Mouse (Mus musculus) right cerebral cortex, postnatal 25 days (tissue): ENCODE measurements around the gene Uimc1.

Experiments
- DNase-seq: peaks from one replicate; pipeline ENCODE4 v3.0.0; 2022

Gene Uimc1

DNA sequence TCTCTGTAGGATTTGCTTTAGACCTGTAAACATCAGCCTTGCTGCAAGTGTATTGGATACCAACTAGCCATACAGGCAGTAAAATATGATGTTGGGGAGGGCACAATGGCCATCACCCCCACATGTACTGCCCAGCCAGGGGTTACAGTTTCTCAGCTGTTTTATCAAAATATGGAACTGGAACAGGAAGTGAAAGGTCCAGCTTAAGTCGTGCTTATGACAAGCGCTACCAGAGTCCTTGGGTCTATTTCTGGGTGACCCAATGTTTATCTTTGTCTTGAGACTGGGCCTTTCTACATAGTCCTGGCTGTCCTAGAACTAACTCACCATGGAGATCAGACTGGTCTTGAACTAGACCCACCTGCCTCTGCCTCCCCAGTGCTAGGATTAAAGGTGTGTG is 75.9 kb downstream of the Uimc1 start:
- no peak for DNase-seq

DNA sequence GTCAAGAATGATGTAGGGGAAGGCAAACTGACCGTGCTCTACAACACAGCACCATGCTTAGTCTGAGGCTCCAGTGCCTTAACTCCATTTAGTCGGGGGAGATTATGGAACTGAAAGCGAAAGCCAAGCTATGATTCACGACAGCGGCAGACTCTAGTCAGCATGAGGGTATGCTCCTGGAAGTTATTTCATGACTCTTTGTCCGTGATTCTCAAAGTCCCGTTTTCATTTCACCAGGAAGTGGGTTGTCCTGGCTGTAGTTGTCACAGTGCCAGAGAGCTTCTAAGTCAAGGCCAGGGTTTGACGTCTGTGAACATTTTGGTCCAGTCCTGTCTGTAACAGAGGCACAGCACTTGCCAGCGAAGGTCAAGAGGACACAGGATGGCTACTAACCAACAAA is 77.4 kb downstream of the Uimc1 start:
- no peak for DNase-seq

DNA sequence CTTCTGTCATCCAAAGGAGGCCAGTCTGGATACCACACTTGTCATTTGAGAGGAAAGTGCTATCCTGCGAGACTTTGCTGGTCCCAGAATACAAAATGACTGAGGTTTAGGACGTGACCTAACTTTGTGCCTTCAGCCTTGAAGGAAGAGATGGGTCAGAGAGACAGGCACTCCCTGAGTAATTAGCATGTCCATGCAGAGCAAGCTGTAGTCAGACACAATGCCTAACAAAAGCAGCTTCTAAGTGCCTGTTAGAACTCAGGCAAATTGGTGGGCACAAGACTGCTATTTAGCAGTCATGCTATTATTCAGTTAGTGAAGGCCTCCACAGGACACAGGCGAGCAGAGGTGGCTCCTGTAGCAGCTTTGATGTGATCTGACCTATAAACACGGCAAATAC is 77.8 kb downstream of the Uimc1 start:
- no peak for DNase-seq

DNA sequence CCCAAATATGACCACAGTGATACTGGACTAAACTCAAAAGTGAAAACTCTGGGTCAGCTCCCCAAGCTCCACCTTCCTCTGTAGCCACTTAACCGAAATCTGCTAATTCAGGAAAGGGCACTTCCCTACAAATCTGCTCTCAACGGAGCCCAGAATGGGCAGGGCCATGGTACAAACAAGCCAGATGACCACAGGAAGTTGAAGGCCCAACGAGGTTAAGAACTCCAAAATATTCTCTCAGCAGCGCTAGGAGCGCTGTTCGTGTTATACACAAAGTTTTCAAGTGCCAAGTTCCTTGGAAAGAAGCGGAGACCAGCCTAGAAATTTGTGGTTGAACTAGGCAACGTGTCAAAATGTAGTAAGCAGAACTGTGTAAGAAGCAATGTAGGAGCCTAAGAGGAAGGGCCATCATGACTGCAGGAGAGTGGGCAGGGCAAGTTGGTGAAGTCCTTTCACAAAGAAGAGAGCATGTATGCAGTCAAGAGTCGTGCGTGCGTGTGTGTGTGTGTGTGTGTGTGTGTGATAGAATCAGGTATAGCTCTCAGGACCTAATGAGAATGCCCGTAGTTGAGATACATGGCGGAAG is 78.8 kb downstream of the Uimc1 start, which contains the start of gene Hk3:
Gene Hk3 (minus strand): TSS at position 192 of the 586 bp plus-strand sequence.
- no peak for DNase-seq

DNA sequence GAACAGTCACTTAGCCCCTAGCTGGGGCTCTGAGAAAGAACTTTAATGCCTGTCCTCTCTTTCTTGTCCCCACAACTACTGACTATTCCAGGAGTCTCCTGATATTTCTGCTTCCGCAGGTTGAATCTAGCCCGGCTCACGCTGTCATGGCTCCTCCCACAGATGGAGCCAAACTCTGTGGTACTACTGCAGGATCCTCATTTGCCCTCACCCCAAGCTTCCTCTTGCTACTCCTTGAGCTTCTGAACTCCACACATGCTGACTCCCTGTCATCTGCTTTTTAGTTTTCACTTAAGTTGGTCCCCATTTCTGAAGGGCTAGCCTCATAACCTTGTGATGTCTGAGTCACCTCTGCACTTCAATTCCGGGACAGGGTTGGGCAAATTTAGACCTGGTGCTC is 80.0 kb downstream of the Uimc1 start:
- no peak for DNase-seq

DNA sequence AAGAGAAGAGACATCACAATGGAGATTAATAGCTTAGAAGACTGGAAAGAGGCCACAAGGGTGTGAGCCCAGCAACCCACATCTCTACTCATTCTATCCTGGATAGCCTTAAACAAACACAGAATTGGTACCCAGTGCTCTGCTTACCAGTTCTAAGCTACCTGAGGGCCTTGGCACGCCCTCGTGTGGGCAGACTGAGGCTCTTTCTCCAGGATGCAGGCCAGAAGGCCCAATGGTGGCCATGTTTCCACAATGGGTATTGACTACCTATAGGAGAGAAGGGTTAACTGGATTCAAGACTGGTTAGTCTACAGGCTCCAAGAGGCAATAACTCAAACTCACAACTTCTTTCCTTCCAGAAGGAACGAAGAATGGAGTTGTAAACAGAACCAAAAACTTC is 80.9 kb downstream of the Uimc1 start:
- no peak for DNase-seq

DNA sequence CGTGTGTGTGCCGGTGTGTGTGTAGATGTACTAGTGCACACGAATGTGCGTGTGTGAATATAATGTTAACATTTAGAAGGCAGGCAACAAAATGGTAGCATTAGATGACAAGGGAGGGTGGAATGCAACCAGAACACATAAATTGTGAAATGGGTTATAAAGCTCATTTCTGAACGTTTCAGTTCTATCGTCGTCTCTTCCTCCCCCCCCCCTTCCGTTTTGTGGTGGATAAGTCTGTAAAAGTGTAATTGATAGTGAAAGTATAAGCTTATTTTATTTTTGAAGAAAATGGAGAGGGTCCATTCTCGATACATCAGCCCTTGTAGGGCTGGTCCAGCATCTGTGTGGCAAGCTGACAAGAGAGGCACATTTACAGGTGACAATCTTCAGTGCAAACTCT is 81.4 kb downstream of the Uimc1 start:
- DNase-seq, result no peak

DNA sequence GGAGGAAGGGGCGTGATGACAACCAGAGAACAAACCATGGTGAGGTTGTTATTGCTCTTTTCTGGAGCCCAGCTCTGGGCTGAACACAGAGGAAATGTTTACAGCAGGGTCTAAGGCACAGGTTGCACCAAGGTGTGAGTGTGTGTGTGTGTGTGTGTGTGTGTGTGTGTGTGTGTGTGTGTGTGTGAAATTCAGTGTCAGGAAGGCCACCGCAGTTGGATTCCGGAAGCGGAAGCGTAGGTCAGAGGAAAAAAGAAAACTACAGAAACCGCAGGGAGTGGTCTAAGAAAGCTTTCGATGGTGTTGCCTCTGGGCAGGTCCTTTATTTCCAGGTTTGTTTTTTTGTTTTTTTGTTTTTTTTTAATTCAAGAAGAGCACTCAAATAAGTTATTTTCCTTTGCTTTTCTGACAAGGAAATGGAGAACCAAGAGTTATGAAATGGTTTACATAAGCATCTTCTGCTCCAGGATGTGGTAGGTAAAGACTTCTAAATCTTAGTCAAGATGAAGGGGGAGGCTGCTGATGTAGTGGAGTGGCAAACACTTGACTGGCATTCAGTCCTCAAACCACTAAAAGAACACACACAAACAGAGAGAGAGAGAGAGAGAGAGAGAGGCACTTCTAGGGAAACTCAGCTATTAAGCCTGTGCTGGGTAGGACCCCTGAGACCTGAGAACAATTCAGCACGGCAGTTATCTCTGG is 82.1 kb downstream of the Uimc1 start:
- no peak for DNase-seq

DNA sequence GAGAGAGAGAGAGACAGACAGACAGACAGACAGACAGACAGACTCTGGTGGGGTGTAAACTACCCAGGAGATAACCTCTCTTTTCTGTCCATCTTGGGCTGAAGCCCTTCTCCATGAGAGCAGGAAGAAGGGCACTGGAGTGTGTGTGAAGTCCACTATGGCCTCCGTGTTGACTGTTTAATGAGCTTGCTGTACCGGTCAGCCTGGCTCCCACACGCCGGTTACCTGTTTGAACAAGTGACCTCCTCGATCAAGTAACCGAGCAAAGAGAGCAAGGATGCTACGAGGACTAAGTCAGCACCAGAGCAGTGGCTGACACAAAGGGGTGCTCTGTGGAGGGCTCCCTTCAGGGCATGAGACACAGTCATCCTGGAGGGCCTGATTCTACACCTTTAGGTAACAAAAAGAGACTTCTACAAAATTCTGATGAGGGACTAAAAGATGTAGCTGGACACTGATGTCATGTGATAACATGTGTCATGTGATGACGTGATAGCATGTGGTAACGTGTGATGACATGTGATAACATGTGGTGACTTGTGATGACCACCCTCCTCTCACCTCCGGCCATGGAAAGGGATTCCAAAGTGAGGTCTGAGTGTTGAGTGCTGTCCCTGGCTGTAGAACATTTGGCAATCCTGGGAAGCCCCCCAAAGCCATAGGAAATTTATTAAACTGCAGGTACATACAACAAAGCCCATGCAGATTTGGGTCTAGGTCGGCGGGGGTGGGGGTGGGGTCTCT is 82.8 kb downstream of the Uimc1 start:
- DNase-seq, result no peak

DNA sequence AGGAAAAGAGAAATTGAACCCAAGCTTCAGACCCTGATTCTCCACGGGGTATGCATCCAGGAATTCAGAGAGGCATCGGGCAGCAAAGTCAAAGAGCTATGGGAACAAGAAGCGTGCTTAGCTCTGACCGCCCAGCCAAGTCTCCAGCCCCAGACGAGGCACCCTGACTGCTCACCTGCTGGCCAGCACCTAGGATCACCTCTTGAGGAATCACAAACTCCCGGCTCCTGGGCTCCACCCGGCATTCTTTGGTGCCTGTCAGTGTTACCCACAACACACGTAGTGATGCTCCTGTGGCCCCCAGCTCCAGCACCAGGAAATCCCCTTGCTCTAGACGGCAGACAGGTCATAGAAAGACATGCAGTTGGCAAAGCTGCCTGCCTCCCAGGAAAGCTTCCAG is 85.6 kb downstream of the Uimc1 start:
- DNase-seq, result no peak

DNA sequence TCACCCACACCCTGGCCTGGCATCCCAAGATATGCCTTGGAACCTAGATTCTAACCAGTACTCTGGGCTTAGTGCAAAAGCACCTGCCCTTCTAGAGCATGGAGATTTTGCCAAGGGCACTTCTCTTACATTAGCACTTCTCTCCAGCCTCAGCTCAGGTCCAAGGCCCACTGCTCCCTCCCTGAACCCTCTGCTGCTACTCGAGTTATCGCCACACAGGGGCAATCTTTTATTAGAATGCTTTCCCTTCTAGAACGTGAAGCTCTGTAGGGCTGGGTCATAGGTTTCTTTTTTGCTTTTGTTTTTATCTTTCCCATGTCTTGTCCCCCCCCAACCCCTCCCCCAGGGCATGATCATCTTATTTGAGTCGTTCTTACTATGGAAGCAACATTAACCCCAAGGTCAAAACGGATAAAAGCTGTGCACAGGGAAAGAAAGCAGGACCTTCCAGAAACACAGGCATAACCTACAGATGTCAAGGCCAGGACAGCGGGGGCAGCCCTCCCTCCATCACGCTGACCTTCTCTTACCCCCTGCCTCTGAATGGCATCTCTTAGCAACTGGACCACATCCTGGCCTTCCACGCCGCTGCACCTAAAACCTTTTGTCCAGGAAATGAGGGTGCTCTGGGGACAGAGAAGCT is 86.3 kb downstream of the Uimc1 start:
- no peak for DNase-seq

DNA sequence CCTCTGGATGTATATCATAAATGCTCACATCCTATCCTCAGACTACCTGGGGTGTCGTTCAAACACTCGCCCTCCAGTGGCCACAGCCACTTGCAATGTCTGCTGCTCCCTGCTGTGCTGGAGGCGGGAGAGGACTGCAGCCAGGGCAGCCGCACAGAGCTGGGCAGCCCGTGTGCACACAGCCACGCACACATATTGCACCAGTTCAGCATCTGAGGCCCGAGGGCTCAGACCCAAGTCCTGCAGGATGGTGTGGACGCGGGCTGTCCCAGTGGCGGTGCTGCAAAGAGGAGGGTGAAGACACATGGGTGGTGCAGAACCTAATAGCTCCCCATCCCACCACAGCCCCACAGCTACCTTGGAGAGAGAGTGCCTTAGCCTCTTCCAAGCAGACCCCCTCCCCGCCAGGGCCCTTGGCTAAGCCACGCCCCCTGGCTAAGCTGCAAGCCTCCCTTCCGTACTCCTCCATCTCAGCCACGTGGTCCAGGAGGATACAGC is 88.1 kb downstream of the Uimc1 start:
- no peak for DNase-seq

DNA sequence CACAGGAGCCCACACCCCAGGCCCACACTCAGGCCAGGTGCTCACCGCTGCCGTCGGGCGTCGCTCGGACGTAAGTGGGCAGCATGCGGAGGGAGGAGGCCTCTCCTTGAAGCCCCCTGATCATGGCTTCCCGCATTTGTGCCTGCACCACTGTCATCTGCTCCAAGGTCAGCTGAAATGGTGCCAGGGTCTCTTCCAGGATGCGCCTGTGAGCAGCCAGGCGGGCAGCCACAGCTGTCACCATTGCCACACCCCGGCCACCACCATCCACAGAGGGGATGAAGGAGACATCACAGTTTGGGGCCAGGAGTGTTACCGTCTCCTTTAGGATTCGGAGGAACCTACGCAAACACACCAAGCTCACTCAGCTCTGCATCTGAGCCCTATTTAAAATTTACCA is 89.0 kb downstream of the Uimc1 start:
- DNase-seq, result no peak

DNA sequence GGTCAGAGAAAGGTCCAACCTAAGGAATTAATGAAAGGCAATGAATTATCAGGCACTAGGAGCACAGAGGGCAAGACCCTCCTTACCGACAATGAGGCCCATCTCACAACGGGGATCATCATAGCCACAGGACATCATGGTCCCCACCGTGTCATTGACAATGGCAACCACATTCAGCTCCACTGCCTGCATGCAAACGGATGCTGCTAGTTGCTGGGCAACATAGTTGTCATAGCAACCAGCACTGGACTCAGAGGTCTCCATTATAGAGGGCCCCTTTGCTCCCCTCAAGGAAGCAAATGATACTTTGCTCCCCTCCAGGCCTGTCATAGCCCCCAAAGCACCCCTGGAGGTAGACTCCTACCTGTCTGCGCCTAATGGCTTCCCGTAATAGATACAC is 91.5 kb downstream of the Uimc1 start:
- DNase-seq, result no peak

DNA sequence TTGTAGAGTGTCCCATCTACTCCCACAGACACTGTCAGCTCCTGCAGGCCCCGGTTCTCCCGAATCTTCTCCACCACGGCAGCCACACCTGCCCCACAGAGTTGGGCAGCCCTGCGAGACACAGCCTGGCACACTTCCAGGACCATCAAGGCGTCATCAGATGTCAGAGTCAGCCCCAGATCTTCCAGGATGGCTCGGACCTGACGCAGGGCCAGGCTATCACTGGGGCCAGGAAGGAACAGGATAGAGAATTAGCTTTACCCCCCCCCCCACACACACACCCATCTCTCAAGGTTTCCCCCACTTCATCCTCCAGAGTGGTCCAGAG is 93.7 kb downstream of the Uimc1 start:
- DNase-seq, result no peak

DNA sequence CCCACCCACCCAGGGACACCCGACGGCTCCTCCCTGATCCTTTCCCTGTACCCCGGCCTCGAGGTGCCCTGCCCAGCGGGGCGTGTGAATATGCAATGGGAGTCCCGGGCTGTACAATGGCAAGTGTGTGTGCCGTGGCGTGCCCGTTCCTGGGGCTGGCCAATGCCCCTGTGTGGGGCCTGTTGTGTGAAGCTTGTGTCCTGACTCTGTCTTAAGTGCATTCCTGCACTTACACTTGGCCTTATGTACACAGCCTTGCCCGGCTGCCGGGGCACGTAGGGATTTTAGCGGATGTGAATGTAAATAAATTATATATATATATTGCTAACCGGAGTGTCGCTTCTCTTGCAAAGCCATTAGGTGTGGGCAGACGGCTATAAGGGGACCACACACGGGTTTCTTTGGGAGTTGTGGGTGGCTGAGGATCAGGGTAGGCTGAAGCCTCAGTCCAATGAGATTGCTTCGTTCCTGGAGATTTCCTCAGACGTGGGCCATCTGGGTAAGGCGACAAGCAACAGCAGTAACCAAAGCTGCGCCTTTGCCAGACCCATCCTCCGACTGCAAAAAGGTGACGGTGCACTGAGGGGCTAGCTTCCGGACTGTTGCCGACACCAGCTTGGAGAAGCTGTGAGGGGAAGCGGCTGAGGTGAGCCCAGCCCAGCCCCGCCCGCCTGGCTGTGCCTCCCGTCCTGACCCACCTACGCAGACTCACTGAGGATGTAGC is 94.2 kb downstream of the Uimc1 start:
- DNase-seq, result peak; percentile 39

DNA sequence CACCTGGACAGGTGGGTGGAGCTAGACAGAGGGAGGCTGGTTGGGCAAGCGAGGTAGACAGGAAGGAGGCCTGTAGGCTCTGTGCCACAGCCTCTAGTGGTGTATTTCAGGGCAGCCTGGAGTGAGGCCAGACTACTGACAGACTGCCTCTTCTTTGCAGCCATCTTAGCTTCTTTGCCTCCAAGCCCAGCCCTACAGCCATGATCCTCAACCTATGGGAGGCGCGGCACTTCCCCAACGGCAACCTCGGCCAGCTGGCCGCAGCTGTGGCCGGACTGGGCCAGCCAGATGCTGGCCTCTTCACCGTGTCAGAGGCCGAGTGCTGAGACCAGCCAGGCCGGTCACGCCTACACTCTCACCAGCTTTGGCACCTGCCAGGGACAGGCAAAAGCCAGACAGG is 95.5 kb downstream of the Uimc1 start:
- no peak for DNase-seq

DNA sequence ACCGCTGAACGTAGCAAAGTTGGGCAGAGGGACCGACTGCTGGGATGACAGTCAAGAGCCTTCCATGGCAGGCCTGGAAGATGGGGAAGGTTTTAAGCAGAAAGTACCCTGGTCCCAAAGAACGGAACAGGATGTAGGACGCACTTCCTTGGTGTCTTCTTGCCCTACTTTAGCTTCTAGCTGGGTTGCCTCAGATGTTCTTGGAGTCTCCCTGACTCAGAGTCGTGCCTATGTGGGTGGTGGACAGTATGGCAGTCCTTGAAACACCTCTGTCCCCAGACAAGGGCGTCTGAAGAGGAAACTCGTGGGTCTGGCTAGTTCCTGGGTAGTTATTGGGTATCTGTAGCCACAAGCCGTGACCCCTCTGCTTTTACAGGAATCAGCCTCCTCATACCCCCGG is 98.0 kb downstream of the Uimc1 start:
- no peak for DNase-seq

DNA sequence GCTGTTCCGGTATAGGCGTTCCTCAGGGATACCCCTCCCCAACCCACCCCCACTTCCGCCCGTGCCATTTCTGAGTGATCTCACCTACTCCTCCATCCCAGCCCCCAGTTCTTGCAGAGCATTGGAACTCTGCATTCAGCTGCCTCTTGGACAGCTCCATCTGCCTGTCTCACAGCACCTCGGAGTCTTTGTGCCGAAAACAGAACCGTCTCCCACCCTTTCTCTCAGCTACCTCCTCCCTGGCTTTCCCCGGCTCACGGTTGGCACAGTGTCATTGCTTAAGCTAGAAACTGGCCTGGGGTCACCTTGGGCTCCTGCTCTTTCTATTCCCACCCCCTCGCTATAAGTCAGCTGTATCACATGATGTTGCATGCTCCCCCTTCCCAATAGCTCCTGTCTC is 99.7 kb downstream of the Uimc1 start:
- peak; percentile 63 for DNase-seq

DNA sequence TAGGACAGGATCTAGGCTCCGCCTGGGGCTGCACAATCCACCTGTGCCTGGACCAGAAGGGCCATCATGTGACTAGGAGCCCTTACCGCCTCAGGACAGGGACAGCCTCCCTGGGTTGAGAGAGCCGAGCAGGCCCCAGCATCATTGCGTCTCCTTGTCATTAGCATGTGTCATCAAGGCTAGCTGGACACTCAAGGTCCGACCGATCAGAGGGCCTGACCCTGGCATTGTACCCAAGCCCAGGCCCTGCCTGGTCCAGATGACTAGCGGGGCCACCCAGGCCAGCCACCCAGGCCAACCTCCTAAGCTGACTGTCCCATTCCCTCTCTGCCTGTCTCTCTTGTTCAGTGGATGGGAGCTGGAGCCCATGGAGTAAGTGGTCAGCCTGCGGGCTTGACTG is 102.5 kb downstream of the Uimc1 start:
- no peak for DNase-seq

DNA sequence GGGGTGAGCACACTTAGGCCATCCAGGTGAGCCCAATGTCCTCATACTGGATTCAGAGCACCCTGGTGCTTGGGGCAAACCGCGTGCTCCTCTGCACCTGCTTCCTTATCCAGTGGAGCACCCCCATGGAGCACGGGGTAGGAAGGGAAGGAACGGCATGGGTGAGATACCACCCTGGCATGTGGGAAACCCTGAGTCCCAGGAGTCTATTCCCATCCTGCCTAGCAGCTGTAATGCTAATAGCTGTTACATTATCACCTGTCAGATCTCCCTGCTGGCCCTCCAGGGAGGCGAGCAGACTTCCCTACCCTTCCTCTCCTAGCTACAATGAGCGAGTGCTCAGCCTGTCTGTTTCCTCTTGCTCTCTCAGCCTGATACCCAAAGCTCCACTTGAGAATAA is 104.9 kb downstream of the Uimc1 start:
- DNase-seq, result no peak

DNA sequence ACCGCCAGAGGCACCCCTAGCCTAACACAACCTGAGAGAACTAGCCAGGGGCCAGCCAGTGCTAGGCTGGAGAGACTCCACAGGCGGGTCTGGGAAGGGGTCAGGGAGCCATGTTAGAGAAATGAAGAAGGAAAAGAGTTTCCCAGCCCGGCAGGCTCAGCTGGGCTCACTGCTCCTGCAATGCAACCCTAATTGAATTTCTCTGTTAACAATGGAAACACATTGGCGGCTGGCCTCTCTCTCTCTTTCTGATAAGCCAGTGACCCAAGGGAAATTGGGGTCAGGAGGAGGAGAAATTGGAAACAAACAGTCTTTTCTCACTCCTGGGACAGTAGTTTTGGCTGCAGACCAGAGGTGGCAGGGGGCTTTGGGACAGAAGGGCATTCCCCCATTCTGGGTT is 105.5 kb downstream of the Uimc1 start:
- no peak for DNase-seq

DNA sequence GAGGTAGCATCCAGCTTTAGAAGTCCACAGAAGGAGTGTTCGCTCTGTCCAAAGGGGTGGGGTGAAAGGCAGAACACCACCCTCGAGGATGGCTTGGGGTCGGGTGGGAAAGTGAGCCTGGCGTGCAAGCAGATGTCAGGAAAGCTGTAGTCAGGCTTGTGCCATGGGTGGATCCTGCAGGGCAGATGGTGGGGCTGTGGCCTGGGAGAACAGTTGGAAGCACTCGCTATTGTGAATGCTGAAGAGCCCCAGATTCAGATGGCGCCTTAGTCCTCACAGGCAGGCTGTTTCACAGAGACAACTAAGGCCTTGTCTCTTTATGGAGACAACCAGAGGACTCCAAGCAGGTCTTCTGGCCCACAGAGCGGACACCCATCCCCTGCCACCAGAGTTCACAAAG is 107.9 kb downstream of the Uimc1 start:
- no peak for DNase-seq
